Mouse (Mus musculus): ENCODE data around the gene Ccng2. TPM values are rescaled to one million over a fixed set of nuclear protein-coding genes. Genes with fewer than 3 reads are reported as not detected.

Gene Ccng2
- polyA plus RNA-seq, 1 experiment = 149 TPM

DNA sequence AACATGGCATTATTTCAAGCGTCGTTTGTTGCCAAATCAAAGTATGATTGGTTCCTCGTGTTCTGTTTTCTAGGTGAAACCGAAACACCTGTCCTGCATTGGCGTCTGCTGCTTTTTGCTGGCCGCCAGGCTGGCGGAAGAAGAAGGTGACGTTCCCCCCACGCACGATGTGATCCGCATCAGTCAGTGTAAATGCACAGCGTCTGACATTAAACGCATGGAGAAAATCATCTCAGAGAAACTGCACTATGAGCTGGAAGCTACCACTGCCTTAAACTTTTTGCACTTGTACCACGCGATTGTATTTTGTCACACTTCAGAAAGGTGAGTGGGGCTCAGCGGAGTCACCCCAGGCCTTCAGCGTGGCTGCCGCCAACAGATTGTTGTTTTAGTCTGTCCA is 3.7 kb downstream of the Ccng2 start:
- no peaks in the 10 kb centered on the region; the same call in 1 of the 2 replicates for H3K4me1 ChIP-seq (ENCODE audit: control insufficient read depth, insufficient read depth, insufficient read length, low read length)
- TF ChIP-seq CTCF (IDR thresholded peaks at IDR 0.05; ENCODE audit: extremely low read depth, insufficient read length, insufficient replicate concordance, low read depth, low read length) (no peak), POLR2A (IDR thresholded peaks at IDR 0.05; ENCODE audit: low read depth, low read length) (no peak)
- H3K27ac ChIP-seq (ENCODE audit: insufficient read depth, low read depth, low read length) = no peak overlapping the region
- H3K27me3 ChIP-seq (ENCODE audit: control insufficient read depth, insufficient read depth, low read length) = no peaks in the 10 kb centered on the region
- 90% methylated on average over 18 of the region's 18 CpGs for WGBS
- peaks cover 52% of the 10 kb centered on the region for H3K36me3 ChIP-seq (ENCODE audit: control insufficient read depth, insufficient read depth, low read length)
- H3K4me3 ChIP-seq (ENCODE audit: low read depth, low read length) = peak overlapping the region; percentile 31

DNA sequence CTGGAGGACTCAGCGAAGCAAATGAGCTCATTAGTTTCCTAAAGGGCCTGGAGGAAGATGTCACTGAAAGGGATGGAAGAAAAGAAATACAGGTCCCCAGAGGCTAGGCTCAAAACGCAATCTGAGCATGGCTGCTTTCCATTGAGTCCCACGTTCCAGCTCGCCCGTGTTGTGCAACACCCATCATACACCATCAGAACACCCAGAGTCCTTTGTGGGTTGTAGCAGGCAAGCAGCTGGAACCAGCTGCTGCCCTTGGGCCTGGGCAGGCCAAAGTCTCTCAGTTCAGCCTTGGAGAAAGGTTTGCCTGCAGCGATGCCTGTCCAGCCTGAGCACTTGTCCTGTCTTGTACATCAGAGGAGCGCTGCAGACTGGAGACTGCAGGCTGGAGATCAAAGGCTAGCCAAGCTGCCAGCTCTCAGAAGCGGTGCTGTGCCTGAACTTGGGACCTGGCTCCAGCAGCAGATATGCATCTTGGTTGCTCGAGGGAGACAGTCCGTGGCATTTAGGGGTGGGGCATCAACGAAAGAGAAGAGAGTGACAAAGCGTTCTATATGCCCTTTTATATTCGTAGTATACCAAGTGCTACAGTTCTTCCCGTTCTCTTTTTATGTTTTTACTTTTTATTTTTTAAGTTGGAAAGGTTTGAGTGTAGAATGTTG is 15.5 kb downstream of the Ccng2 start:
- Histone ChIP-seq H3K27ac (ENCODE audit: insufficient read depth, low read depth, low read length) (peak overlapping the region; percentile 81), H3K36me3 (ENCODE audit: control insufficient read depth, insufficient read depth, low read length) (peaks cover 3% of the 10 kb centered on the region; the same call in 1 of the 2 replicates), H3K4me1 (ENCODE audit: control insufficient read depth, insufficient read depth, insufficient read length, low read length) (peaks cover 6% of the 10 kb centered on the region), H3K4me3 (ENCODE audit: low read depth, low read length) (no peak overlapping the region), H3K27me3 (ENCODE audit: control insufficient read depth, insufficient read depth, low read length) (no peaks in the 10 kb centered on the region)
- 35% methylated on average over 14 of the region's 14 CpGs for WGBS
- TF ChIP-seq POLR2A (IDR thresholded peaks at IDR 0.05; ENCODE audit: low read depth, low read length) (peak; percentile 41; the same call in 1 of the 2 replicates), CTCF (IDR thresholded peaks at IDR 0.05; ENCODE audit: extremely low read depth, insufficient read length, insufficient replicate concordance, low read depth, low read length) (no peak)

DNA sequence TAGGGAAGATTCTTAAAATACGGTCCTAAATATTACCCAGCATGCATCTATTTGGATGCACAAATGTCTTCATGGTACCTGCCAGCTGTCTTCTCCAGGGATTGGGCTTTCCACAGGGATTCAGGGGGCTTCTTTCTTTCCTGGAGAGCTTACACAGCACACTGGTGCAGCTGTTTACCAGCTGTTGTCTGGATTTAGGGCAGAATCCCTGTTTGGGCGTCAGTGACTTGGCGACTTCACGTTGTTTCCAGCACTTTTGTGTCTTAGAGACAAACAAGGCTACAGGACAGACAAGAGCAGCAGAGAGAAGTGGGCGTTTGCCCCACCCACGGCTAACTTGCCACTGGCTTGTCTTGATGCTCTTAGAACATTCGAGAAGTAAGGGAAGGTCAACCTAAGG is 16.1 kb downstream of the Ccng2 start:
- peak overlapping the region; percentile 79 for H3K27ac ChIP-seq (ENCODE audit: insufficient read depth, low read depth, low read length)
- 72% methylated on average over 7 of the region's 7 CpGs for WGBS
- TF ChIP-seq CTCF (IDR thresholded peaks at IDR 0.05; ENCODE audit: extremely low read depth, insufficient read length, insufficient replicate concordance, low read depth, low read length) (no peak), POLR2A (IDR thresholded peaks at IDR 0.05; ENCODE audit: low read depth, low read length) (no peak)
- no peaks in the 10 kb centered on the region for H3K27me3 ChIP-seq (ENCODE audit: control insufficient read depth, insufficient read depth, low read length)
- H3K4me1 ChIP-seq (ENCODE audit: control insufficient read depth, insufficient read depth, insufficient read length, low read length) = peaks cover 6% of the 10 kb centered on the region
- H3K36me3 ChIP-seq (ENCODE audit: control insufficient read depth, insufficient read depth, low read length) = no peaks in the 10 kb centered on the region
- no peak overlapping the region for H3K4me3 ChIP-seq (ENCODE audit: low read depth, low read length)

DNA sequence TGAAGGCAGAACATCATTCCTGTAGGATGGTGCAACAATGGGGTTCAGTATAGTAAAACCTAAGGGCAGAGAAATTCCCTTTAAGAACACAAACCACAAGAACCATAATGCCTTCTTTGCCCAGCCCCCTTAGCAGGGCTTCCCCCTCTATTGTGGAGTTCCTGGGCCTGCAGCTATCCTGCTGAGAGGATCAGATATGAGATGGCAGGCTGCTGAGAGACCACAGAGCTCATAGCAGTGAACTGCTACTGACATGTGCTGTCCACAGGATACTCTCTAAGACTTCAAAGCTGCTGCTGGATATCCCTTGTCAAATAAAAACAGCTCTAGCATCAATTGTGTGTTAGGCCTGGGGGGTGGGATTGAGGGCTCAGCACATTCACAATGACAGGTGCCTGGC is 21.5 kb downstream of the Ccng2 start:
- H3K36me3 ChIP-seq (ENCODE audit: control insufficient read depth, insufficient read depth, low read length) = no peaks in the 10 kb centered on the region
- TF ChIP-seq CTCF (IDR thresholded peaks at IDR 0.05; ENCODE audit: extremely low read depth, insufficient read length, insufficient replicate concordance, low read depth, low read length) (no peak), POLR2A (IDR thresholded peaks at IDR 0.05; ENCODE audit: low read depth, low read length) (no peak)

DNA sequence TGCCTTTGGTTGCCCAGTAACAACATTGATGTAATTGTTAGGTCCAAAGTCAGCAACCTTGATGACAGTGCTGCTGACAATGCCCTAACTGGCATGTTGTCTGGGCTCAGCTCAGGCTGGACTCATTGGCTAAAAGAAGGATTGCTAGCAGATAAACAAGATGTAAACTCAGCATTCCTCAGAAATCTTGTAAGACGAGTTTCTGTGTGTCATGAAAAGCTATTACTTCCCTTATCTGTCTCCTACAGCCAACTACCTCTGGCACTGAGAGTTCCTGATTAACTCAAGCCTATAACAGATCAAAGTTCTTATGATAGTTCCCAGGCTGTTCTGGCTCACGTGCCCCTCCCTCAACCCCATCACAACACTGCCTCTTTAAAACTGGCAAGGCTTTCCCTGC is 23.2 kb downstream of the Ccng2 start:
- peak overlapping the region; percentile 98 for H3K27ac ChIP-seq (ENCODE audit: insufficient read depth, low read depth, low read length)

More for the DNA sequence above, 21.5 kb downstream of the Ccng2 start:
- Histone ChIP-seq H3K27ac (ENCODE audit: insufficient read depth, low read depth, low read length) (no peak overlapping the region), H3K4me1 (ENCODE audit: control insufficient read depth, insufficient read depth, insufficient read length, low read length) (peaks cover 11% of the 10 kb centered on the region; the same call in 1 of the 2 replicates), H3K4me3 (ENCODE audit: low read depth, low read length) (no peak overlapping the region), H3K27me3 (ENCODE audit: control insufficient read depth, insufficient read depth, low read length) (no peaks in the 10 kb centered on the region)

DNA sequence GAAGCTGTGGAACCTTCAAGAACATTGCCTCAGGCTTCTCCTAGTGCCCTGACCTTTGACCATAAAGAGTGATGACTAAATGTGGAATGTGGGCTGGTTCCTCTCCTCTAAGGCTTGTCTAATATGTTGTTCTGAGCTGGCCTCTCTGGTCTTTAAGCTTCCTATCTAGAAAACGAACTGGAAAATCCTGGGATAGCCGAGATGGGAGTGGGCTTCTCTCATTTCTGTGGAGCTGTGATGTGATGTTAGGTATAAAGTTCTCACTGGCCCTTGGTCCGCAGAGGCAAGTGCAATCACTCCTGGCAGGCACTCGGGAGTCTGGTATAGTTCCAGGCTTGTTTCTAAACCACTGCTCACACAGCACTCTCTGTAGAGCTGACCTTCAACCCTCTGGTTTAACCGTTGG is 29.3 kb downstream of the Ccng2 start:
- Histone ChIP-seq H3K36me3 (ENCODE audit: control insufficient read depth, insufficient read depth, low read length) (no peaks in the 10 kb centered on the region), H3K27ac (ENCODE audit: insufficient read depth, low read depth, low read length) (peak overlapping the region; percentile 100), H3K4me3 (ENCODE audit: low read depth, low read length) (no peak overlapping the region), H3K27me3 (ENCODE audit: control insufficient read depth, insufficient read depth, low read length) (no peaks in the 10 kb centered on the region), H3K4me1 (ENCODE audit: control insufficient read depth, insufficient read depth, insufficient read length, low read length) (peaks cover 31% of the 10 kb centered on the region)
- no peak for TF ChIP-seq POLR2A (IDR thresholded peaks at IDR 0.05; ENCODE audit: low read depth, low read length)
- no peak for TF ChIP-seq CTCF (IDR thresholded peaks at IDR 0.05; ENCODE audit: extremely low read depth, insufficient read length, insufficient replicate concordance, low read depth, low read length)
- 13% methylated on average over 5 of the region's 5 CpGs for WGBS

More for the DNA sequence above, 23.2 kb downstream of the Ccng2 start:
- TF ChIP-seq POLR2A (IDR thresholded peaks at IDR 0.05; ENCODE audit: low read depth, low read length) = no peak
- no peak for TF ChIP-seq CTCF (IDR thresholded peaks at IDR 0.05; ENCODE audit: extremely low read depth, insufficient read length, insufficient replicate concordance, low read depth, low read length)
- WGBS = 7% methylated on average over 2 of the region's 2 CpGs
- H3K4me1 ChIP-seq (ENCODE audit: control insufficient read depth, insufficient read depth, insufficient read length, low read length) = peaks cover 16% of the 10 kb centered on the region; the same call in 1 of the 2 replicates
- H3K4me3 ChIP-seq (ENCODE audit: low read depth, low read length) = no peak overlapping the region
- no peaks in the 10 kb centered on the region for H3K36me3 ChIP-seq (ENCODE audit: control insufficient read depth, insufficient read depth, low read length)
- no peaks in the 10 kb centered on the region for H3K27me3 ChIP-seq (ENCODE audit: control insufficient read depth, insufficient read depth, low read length)

DNA sequence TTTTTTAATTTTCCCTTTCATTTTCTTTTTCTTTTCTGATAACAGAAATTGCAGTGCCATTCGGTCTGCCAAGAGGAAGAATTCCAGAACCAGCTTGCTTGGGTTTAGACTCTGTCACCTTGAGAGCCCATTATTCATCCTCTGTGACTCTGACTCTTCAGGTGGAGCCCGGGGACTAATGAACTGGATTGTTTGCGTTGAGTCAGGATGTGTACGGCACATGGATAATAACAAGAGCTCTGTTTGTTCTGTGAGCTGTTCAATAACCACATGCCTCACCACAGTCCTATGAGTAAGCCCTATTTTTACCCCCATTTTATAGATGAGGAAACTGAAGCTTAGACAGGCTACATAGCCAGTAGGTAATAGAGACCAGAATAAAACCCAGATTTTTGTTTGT is 29.7 kb downstream of the Ccng2 start:
- peak overlapping the region; percentile 100 for H3K27ac ChIP-seq (ENCODE audit: insufficient read depth, low read depth, low read length)
- WGBS = 19% methylated on average over 4 of the region's 4 CpGs
- peaks cover 28% of the 10 kb centered on the region for H3K4me1 ChIP-seq (ENCODE audit: control insufficient read depth, insufficient read depth, insufficient read length, low read length)
- no peaks in the 10 kb centered on the region for H3K27me3 ChIP-seq (ENCODE audit: control insufficient read depth, insufficient read depth, low read length)
- H3K36me3 ChIP-seq (ENCODE audit: control insufficient read depth, insufficient read depth, low read length) = no peaks in the 10 kb centered on the region
- no peak for TF ChIP-seq CTCF (IDR thresholded peaks at IDR 0.05; ENCODE audit: extremely low read depth, insufficient read length, insufficient replicate concordance, low read depth, low read length)
- no peak for TF ChIP-seq POLR2A (IDR thresholded peaks at IDR 0.05; ENCODE audit: low read depth, low read length)
- no peak overlapping the region for H3K4me3 ChIP-seq (ENCODE audit: low read depth, low read length)

Data from small intestine, adult 2 months (tissue).